Mouse (Mus musculus) limb, embryonic 14.5 days (tissue): ENCODE measurements at regions not wholly inside any gene's neighbourhood (a gene's known extent, or its start where the extent isn't known, plus 50 kb on each side); places are given as distances from the start of the nearest gene placed in this dataset.

Experiments used
- ATAC-seq: fragments of 200-750 bp; cut with Nextera tagmentation; 2 replicates; pipeline ENCODE4 v1.8.0; 2017; ENCODE audit warnings: low read depth, moderate number of reproducible peaks, moderate TSS enrichment; ENCODE audit not compliant: low FRiP score
- DNase-seq: peaks from one replicate; pipeline ENCODE4 v3.0.0-alpha.2; 2015; ENCODE audit warnings: low spot score
- H3K27ac ChIP-seq: fragments of 300-500 bp; sonication (generic); replicated peaks from 2 replicates; pipeline ENCODE4 v1.5.1; 2014; ENCODE audit warnings: low read depth, mild to moderate bottlenecking, low read length, moderate library complexity, mixed read lengths
- H3K27me3 ChIP-seq: fragments of 300-500 bp; sonication (generic); 2 replicates; pipeline ENCODE4 v1.6.1; 2014; ENCODE audit warnings: low read length, mixed read lengths; ENCODE audit not compliant: control insufficient read depth, insufficient read depth
- H3K36me3 ChIP-seq: fragments of 300-500 bp; sonication (generic); 2 replicates; pipeline ENCODE4 v1.6.1; 2014; ENCODE audit warnings: mild to moderate bottlenecking, low read length, moderate library complexity, mixed read lengths; ENCODE audit not compliant: control insufficient read depth, insufficient read depth
- H3K4me1 ChIP-seq: fragments of 300-500 bp; sonication (generic); 2 replicates; pipeline ENCODE4 v1.6.1; 2014; ENCODE audit warnings: antibody characterized with exemption, low read length, mixed read lengths; ENCODE audit not compliant: control insufficient read depth, insufficient read depth
- H3K4me2 ChIP-seq: fragments of 300-500 bp; sonication (generic); replicated peaks from 2 replicates; pipeline ENCODE4 v1.6.1; 2014; ENCODE audit warnings: low read depth, mild to moderate bottlenecking, low read length, moderate library complexity; ENCODE audit not compliant: severe bottlenecking
- H3K4me3 ChIP-seq: fragments of 300-500 bp; sonication (generic); replicated peaks from 2 replicates; pipeline ENCODE4 v1.5.1; 2014; ENCODE audit warnings: low read length
- H3K9ac ChIP-seq: fragments of 300-500 bp; sonication (generic); 2 replicates; pipeline ENCODE4 v1.6.1; 2014; ENCODE audit warnings: mild to moderate bottlenecking, low read depth, low read length, moderate library complexity; ENCODE audit not compliant: severe bottlenecking
- H3K9me3 ChIP-seq: fragments of 300-500 bp; sonication (generic); 2 replicates; pipeline ENCODE4 v1.6.1; 2016; ENCODE audit warnings: low read length; ENCODE audit not compliant: control insufficient read depth
- POLR2A ChIP-seq: fragments of 200-500 bp; IDR thresholded peaks from 2 replicates; pipeline ENCODE4 v1.8.0; 2012; ENCODE audit warnings: inconsistent platforms, mild to moderate bottlenecking, moderate library complexity, borderline replicate concordance; ENCODE audit not compliant: insufficient read depth, insufficient read length; ENCODE audit errors: extremely low read depth
- WGBS: fragments of 180-500 bp; shearing (Covaris S2); extraction: QIAGEN DNeasy Blood & Tissue Kit; methylation state at CpG from one replicate; pipeline ENCODE4 v1.1.7; 2014; 5-methylcytosine and 5-hydroxymethylcytosine counted together

- WGBS, result 76% methylated on average over 2 of the region's 2 CpGs
- H3K9me3 ChIP-seq, result no peaks in the 10 kb centered on the region
- H3K4me3 ChIP-seq, result no peak overlapping the region
- H3K27ac ChIP-seq, result no peak overlapping the region
- H3K27me3 ChIP-seq, result no peaks in the 10 kb centered on the region
- TF ChIP-seq POLR2A, result no peak
- no peaks in the 10 kb centered on the region for H3K4me1 ChIP-seq
- no peaks in the 10 kb centered on the region for H3K36me3 ChIP-seq
- no peak overlapping the region for H3K4me2 ChIP-seq
- DNase-seq (peak; percentile 13), ATAC-seq (no peak)
- no peak overlapping the region for H3K9ac ChIP-seq
Observed at GRCm38 (mm10) chr5:91849533-91849932, 113.3 kb downstream of the Rchy1 start.

- Histone ChIP-seq H3K27me3 (no peaks in the 10 kb centered on the region), H3K9me3 (no peaks in the 10 kb centered on the region), H3K9ac (no peak overlapping the region), H3K36me3 (no peaks in the 10 kb centered on the region), H3K27ac (no peak overlapping the region), H3K4me2 (no peak overlapping the region), H3K4me1 (no peaks in the 10 kb centered on the region), H3K4me3 (no peak overlapping the region)
- DNase-seq (no peak), ATAC-seq (no peak)
- 21% methylated on average over 4 of the region's 4 CpGs for WGBS
- no peak for TF ChIP-seq POLR2A
Observed at GRCm38 (mm10) chr5:91849114-91849513, 113.8 kb downstream of the Rchy1 start.

GRCm38 (mm10) chr5:91848528-91848927 is 114.3 kb downstream of the Rchy1 start:
- no peak overlapping the region for H3K4me2 ChIP-seq
- H3K9ac ChIP-seq, result no peak overlapping the region
- 73% methylated on average over 3 of the region's 3 CpGs for WGBS
- TF ChIP-seq POLR2A, result no peak
- ATAC-seq (no peak), DNase-seq (no peak)
- no peak overlapping the region for H3K27ac ChIP-seq
- no peaks in the 10 kb centered on the region for H3K9me3 ChIP-seq
- no peaks in the 10 kb centered on the region for H3K27me3 ChIP-seq
- H3K4me3 ChIP-seq, result no peak overlapping the region
- no peaks in the 10 kb centered on the region for H3K4me1 ChIP-seq
- no peaks in the 10 kb centered on the region for H3K36me3 ChIP-seq

GRCm38 (mm10) chr5:91843044-91843443 is 119.8 kb downstream of the Rchy1 start:
- DNase-seq, result peak; percentile 56
- no peak for TF ChIP-seq POLR2A
- H3K36me3 ChIP-seq, result no peaks in the 10 kb centered on the region
- peaks cover 11% of the 10 kb centered on the region; the same call in 1 of the 2 replicates for H3K4me1 ChIP-seq
- H3K4me3 ChIP-seq, result no peak overlapping the region
- H3K9me3 ChIP-seq, result no peaks in the 10 kb centered on the region
- no peaks in the 10 kb centered on the region for H3K27me3 ChIP-seq
- H3K4me2 ChIP-seq, result no peak overlapping the region
- H3K27ac ChIP-seq, result 0 out of 2 replicates have a peak overlapping the region, but pooled peaks have one; percentile 3
- WGBS, result 57% methylated on average over 4 of the region's 4 CpGs
- no peak overlapping the region for H3K9ac ChIP-seq
- no peak for ATAC-seq

GRCm38 (mm10) chr5:91841066-91841465 is 121.8 kb downstream of the Rchy1 start:
- no peaks in the 10 kb centered on the region for H3K9me3 ChIP-seq
- DNase-seq (no peak), ATAC-seq (no peak)
- H3K9ac ChIP-seq, result no peak overlapping the region
- peaks cover 11% of the 10 kb centered on the region; the same call in 1 of the 2 replicates for H3K4me1 ChIP-seq
- no peaks in the 10 kb centered on the region for H3K36me3 ChIP-seq
- no peak overlapping the region for H3K4me3 ChIP-seq
- 76% methylated on average over 4 of the region's 4 CpGs for WGBS
- H3K4me2 ChIP-seq, result no peak overlapping the region
- H3K27ac ChIP-seq, result no peak overlapping the region
- no peaks in the 10 kb centered on the region for H3K27me3 ChIP-seq
- TF ChIP-seq POLR2A, result no peak

- TF ChIP-seq POLR2A, result no peak
- Histone ChIP-seq H3K9ac (no peak overlapping the region), H3K4me2 (no peak overlapping the region), H3K4me1 (no peaks in the 10 kb centered on the region), H3K27ac (no peak overlapping the region), H3K27me3 (no peaks in the 10 kb centered on the region), H3K9me3 (no peaks in the 10 kb centered on the region), H3K4me3 (no peak overlapping the region), H3K36me3 (no peaks in the 10 kb centered on the region)
- WGBS, result 82% methylated on average over 6 of the region's 6 CpGs
- no peak for DNase-seq
- ATAC-seq, result no peak
Observed at GRCm38 (mm10) chr5:91828481-91828880, 134.4 kb downstream of the Rchy1 start.
